Mouse (Mus musculus) effector memory CD4-positive, alpha-beta T cell, adult 5 months (primary cell): ENCODE results near the gene Ntan1. TPM values are rescaled to one million over a fixed set of nuclear protein-coding genes. Genes with fewer than 3 reads are reported as not detected.

Experiments used
- polyA plus RNA-seq: library from polyadenylated mRNA; unstranded; fragments of 100-300 nt; shearing (Covaris generic); gene quantifications from one replicate; pipeline ENCODE4 v1.2.1, GENCODE M21; 2017

The Ntan1 gene
- polyA plus RNA-seq = 110 TPM

GRCm38 (mm10) chr16:13818560-13819393, at the start of gene Ntan1:
Gene Ntan1, plus strand, starts transcription at chr16:13818845.

DNA sequence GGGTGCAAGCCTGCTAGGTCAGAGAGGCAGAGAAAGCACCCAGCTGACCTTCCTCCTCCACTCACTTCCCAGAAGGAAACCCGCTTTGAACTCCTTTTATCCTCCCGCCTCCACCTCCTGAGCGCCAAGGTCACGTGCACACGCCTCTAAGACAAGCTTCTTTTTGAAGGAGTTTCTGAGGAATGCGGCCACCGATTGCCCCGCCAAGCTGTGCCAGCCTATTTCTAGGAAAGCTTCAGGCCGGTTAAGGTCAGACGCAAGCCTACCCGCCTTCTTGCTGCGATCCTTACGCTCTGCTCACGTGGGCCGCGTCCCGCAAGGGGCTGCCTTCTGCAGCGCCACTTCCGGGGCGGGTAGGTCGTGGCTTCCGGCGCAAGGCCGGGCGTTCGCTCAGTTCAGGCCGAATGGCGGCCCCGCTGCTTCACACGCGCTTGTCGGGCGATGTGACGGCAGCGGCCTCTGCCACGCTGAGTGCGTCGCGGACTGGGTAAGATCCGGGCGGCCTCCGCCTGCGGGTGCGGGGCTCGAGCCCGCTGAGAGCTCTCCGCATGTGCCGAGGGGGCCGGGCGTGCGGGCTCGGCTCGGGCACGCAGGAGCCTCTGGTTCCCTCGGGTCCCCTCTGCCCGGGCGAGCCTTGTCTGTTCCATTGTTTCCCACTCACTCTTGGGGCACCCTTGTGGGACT, 38.1 kb upstream of the Ntan1 start, which contains the start of gene Rrn3:
Gene Rrn3 (plus strand): TSS at position 356 of the 684 bp plus-strand sequence.

Other genes with a start within 250 kb of the Ntan1 start
- 40.6 TPM for gene Parn, start 150.7 kb upstream of the Ntan1 start, polyA plus RNA-seq
- 46.4 TPM for gene Bfar, start 147.0 kb upstream of the Ntan1 start, polyA plus RNA-seq
- 26.9 TPM for gene 3110001I22Rik, start 146.9 kb upstream of the Ntan1 start, polyA plus RNA-seq
- not detected for gene Pla2g10, start 87.9 kb upstream of the Ntan1 start, polyA plus RNA-seq
- 37.4 TPM for gene Rrn3, start 38.1 kb upstream of the Ntan1 start, polyA plus RNA-seq
- 41.7 TPM for gene Pdxdc1, start 84.3 kb downstream of the Ntan1 start, polyA plus RNA-seq
- gene Mpv17l, start 84.3 kb downstream of the Ntan1 start, polyA plus RNA-seq = 0.91 TPM
- gene 2900011O08Rik, start 167.8 kb downstream of the Ntan1 start, polyA plus RNA-seq = not detected
- not detected for gene Ifitm7, start 168.0 kb downstream of the Ntan1 start, polyA plus RNA-seq